Mouse (Mus musculus) layer of hippocampus, postnatal 10 days (tissue): ENCODE data around the gene Flrt1. TPM values are rescaled to one million over a fixed set of nuclear protein-coding genes. Genes with fewer than 3 reads are reported as not detected.
"Not testable (repeated sequence)": the region's sequence is repeated elsewhere in the genome, so short reads cannot be mapped to it uniquely, and the experiment has no call there.

Experiments
- DNase-seq, 2 experiments: peaks; one replicate each; pipeline ENCODE4 v3.0.0; 2021; ENCODE audit warnings: low spot score in 2 of 2
- total RNA-seq, 2 experiments: library from RNA; stranded (reverse); gene quantifications; 2 replicates each; pipeline ENCODE4 v1.2.3; 2021

Gene Flrt1
- total RNA-seq, 2 experiments from 2014 or later: 27.9 to 28.4 TPM

GRCm38 (mm10) chr19:7069781-7070763 lies 35.5 kb downstream of the Flrt1 start:
- peak in 1 of 2 experiments; percentile 27 for DNase-seq

- peak in 1 of 2 experiments; percentile 47 for DNase-seq
These were observed 36.6 kb downstream of the Flrt1 start for GRCm38 (mm10) chr19:7068661-7069531.

GRCm38 (mm10) chr19:7068136-7068535 lies 37.4 kb downstream of the Flrt1 start:
- DNase-seq: peak; percentile 92 to 93

GRCm38 (mm10) chr19:7067344-7068050 lies 38.0 kb downstream of the Flrt1 start:
- peak in 1 of 2 experiments; percentile 38 for DNase-seq

- DNase-seq: no peak
These were observed 38.6 kb downstream of the Flrt1 start for GRCm38 (mm10) chr19:7066828-7067342.

GRCm38 (mm10) chr19:7066034-7066827 lies 39.3 kb downstream of the Flrt1 start:
- DNase-seq: peak in 1 of 2 experiments; percentile 62

GRCm38 (mm10) chr19:7064571-7064970 lies 41.0 kb downstream of the Flrt1 start:
- DNase-seq: peak; percentile 87 to 91

GRCm38 (mm10) chr19:7062916-7063315 lies 42.6 kb downstream of the Flrt1 start:
- DNase-seq: peak in 1 of 2 experiments; percentile 31

GRCm38 (mm10) chr19:7062110-7062509 lies 43.4 kb downstream of the Flrt1 start:
- DNase-seq: no peak

- DNase-seq: peak in 1 of 2 experiments; percentile 11
These were observed 47.0 kb downstream of the Flrt1 start for GRCm38 (mm10) chr19:7058541-7058940.

- peak; percentile 59 to 73 for DNase-seq
These were observed 47.8 kb downstream of the Flrt1 start for GRCm38 (mm10) chr19:7057722-7058207.

- DNase-seq: peak; percentile 49 to 59
These were observed 48.3 kb downstream of the Flrt1 start for GRCm38 (mm10) chr19:7057126-7057721.

GRCm38 (mm10) chr19:7056248-7057087 lies 49.1 kb downstream of the Flrt1 start, which contains the start of gene Macrod1:
Macrod1 (plus strand) TSS chr19:7056810.
- DNase-seq: peak; percentile 72 to 82

GRCm38 (mm10) chr19:7055173-7055572 lies 50.4 kb downstream of the Flrt1 start:
- no peak for DNase-seq

- DNase-seq: no peak
These were observed 50.8 kb downstream of the Flrt1 start for GRCm38 (mm10) chr19:7054772-7055171.

GRCm38 (mm10) chr19:7053382-7053781 lies 52.1 kb downstream of the Flrt1 start:
- not testable (repeated sequence) for DNase-seq

- no peak for DNase-seq
These were observed 60.8 kb downstream of the Flrt1 start for GRCm38 (mm10) chr19:7044706-7045105.

GRCm38 (mm10) chr19:7044279-7044678 lies 61.2 kb downstream of the Flrt1 start:
- DNase-seq: no peak
